Mouse (Mus musculus) myocyte (in vitro differentiated cells): ENCODE results near the gene Gnas.

Experiments
- CEBPB ChIP-seq: IDR thresholded peaks from 2 replicates; pipeline ENCODE4 v1.6.1; 2011; ENCODE audit warnings: mild to moderate bottlenecking, moderate library complexity; ENCODE audit not compliant: poor library complexity, insufficient read depth, severe bottlenecking
- E2F4 ChIP-seq: IDR thresholded peaks from one replicate; pipeline ENCODE4 v1.6.1; 2011; ENCODE audit warnings: mild to moderate bottlenecking, control low read depth, moderate library complexity; ENCODE audit not compliant: insufficient read depth
- MAX ChIP-seq: IDR thresholded peaks from one replicate; pipeline ENCODE4 v1.6.1; 2011; ENCODE audit warnings: low read depth, mild to moderate bottlenecking, control low read depth
- MYOD1 ChIP-seq, 3 experiments: IDR thresholded peaks; one replicate each; pipeline ENCODE4 v1.6.1; 2011; ENCODE audit warnings: control low read depth in 2 of 3, low read depth in 2 of 3, mild to moderate bottlenecking in 2 of 3, moderate library complexity in 1 of 3; ENCODE audit not compliant: insufficient read length in 2 of 3, control insufficient read depth in 1 of 3
- POLR2A ChIP-seq: IDR thresholded peaks from one replicate; pipeline ENCODE4 v1.6.1; 2011; ENCODE audit warnings: low read depth, mild to moderate bottlenecking, control low read depth, moderate library complexity; ENCODE audit not compliant: insufficient read length
- POLR2AphosphoS2 ChIP-seq: IDR thresholded peaks from one replicate; pipeline ENCODE4 v1.6.1; 2011; ENCODE audit warnings: low read depth, control low read depth; ENCODE audit not compliant: insufficient read length
- SRF ChIP-seq: IDR thresholded peaks from one replicate; pipeline ENCODE4 v1.6.1; 2011; ENCODE audit warnings: low read depth; ENCODE audit not compliant: control insufficient read depth, insufficient read length
- TCF12 ChIP-seq: IDR thresholded peaks from one replicate; pipeline ENCODE4 v1.6.1; 2011; ENCODE audit warnings: mild to moderate bottlenecking, control low read depth; ENCODE audit not compliant: poor library complexity, insufficient read depth, severe bottlenecking
- USF1 ChIP-seq: IDR thresholded peaks from one replicate; pipeline ENCODE4 v1.6.1; 2011; ENCODE audit warnings: low read depth, mild to moderate bottlenecking, control low read depth, moderate library complexity

DNA sequence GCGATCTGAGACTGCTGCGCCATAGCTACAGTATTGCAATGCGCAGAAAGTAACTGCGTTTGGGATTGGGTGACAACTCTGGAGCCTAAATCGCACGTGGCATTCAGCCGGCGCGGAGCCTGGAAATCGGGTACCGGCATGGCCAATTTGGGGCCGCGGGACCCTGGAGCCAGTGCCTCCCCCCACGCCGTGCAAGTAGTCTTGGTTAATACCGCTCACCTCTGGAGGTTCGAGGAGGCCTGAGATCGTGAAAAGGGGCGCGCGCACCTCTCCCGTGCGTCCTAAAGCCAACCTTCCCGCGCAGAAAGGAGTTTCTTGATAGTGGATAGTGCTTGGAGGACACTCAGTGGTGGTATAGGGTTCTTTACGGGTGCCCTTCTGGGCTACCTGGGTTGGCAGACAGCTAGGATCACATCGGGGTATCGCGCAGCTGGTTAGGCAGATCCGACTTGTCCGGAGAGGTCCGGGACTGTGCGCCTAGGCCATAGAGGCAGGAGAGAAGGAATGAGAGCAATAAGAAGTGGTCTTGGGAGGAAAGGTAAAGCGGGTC, 1.9 kb downstream of the Gnas start:
- TF ChIP-seq POLR2A (no peak), TCF12 (no peak), E2F4 (no peak), SRF (no peak), USF1 (no peak), CEBPB (no peak), MAX (no peak), MYOD1 (IDR thresholded peaks at IDR 0.05; ENCODE audit: control insufficient read depth in 1 of 3, insufficient read length in 2 of 3, low read depth in 2 of 3) (no peak), POLR2AphosphoS2 (no peak)
